Mouse (Mus musculus) G1E (cell line): ENCODE data around the gene Tmem159.

ENCODE experiments used
- CTCF ChIP-seq: IDR thresholded peaks from 2 replicates; pipeline ENCODE4 v1.5.1; 2012; ENCODE audit warnings: low read depth, low read length, inconsistent platforms, mixed read lengths
- GATA1 ChIP-seq: IDR thresholded peaks from 2 replicates; pipeline ENCODE4 v1.6.1; 2012; ENCODE audit warnings: borderline replicate concordance, low read length, inconsistent platforms, mixed read lengths
- GATA2 ChIP-seq: IDR thresholded peaks from 2 replicates; pipeline ENCODE4 v1.6.1; 2012; ENCODE audit warnings: low read depth, low read length, inconsistent platforms, borderline replicate concordance

GRCm38 (mm10) chr7:120145191-120145590 is 43.0 kb downstream of the Tmem159 start, which contains the start of gene Zp2:
- TF ChIP-seq CTCF, result no peak
- no peak for TF ChIP-seq GATA1
- TF ChIP-seq GATA2, result no peak
